Mouse (Mus musculus) lung, postnatal 0 days (tissue): ENCODE data around the gene Fut11.

ENCODE experiments used
- CTCF ChIP-seq: IDR thresholded peaks from 2 replicates; pipeline ENCODE4 v1.5.1; 2016; ENCODE audit warnings: antibody characterized with exemption, mild to moderate bottlenecking
- EP300 ChIP-seq: IDR thresholded peaks from 2 replicates; pipeline ENCODE4 v1.6.1; 2016; ENCODE audit warnings: antibody characterized with exemption, mild to moderate bottlenecking, control low read depth

DNA sequence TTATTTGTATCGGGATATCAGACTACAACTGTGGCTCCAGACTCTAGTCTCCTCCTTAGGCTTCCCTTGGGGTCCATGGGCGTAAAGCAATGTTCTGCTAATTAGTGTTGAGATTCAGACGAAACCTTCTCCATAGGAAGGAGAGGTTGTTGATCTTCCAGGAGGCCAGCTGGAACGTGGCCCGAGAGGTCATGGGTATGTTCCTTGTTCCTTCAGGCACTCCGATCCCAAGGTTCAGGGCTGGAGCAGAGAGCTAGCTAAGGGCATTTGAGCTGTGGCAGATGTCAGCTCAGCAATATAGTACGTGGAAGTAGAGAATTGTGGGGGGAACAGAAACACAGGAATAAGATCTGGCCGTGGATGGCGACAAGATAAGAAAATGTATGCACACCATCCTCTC, 39.0 kb upstream of the Fut11 start:
- TF ChIP-seq CTCF (no peak), EP300 (no peak)
